Mouse (Mus musculus) testis, adult 2 months (tissue): ENCODE results near the gene Wdr4.

Experiments
- CTCF ChIP-seq: fragments of 200-500 bp; IDR thresholded peaks from 2 replicates; pipeline ENCODE4 v1.5.1; 2012; ENCODE audit warnings: low read depth, mild to moderate bottlenecking, inconsistent platforms, low read length, moderate library complexity; ENCODE audit not compliant: control insufficient read depth, insufficient read depth, insufficient replicate concordance
- POLR2A ChIP-seq: fragments of 200-500 bp; IDR thresholded peaks from 2 replicates; pipeline ENCODE4 v1.6.1; 2012; ENCODE audit warnings: low read depth, mild to moderate bottlenecking, inconsistent platforms, low read length, moderate library complexity; ENCODE audit not compliant: control insufficient read depth

DNA sequence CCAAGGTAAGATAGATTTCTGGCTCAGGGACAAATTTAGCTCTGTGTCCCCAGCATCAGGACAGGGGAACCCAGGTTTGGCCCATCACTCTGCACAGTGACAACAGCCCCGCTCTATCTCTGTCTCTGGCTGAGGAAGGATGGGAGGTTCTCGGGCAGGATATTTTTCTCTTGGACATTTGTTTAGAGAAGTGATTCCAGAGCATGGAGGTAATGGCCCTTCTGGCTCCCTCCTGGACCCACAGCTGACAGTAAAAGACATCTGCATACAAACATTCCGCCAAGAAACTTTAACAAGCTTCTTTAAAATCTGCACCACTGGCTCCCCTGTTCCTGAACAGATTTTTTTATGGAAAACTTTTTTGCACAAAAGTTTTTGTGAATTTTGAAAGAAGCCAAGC is 66.3 kb downstream of the Wdr4 start:
- no peak for TF ChIP-seq CTCF
- no peak for TF ChIP-seq POLR2A
